Mouse (Mus musculus) CH12.LX (cell line): ENCODE measurements around the gene Sgpp2.

Experiments used
- BHLHE40 ChIP-seq: IDR thresholded peaks from 2 replicates; pipeline ENCODE4 v1.6.1; 2011; ENCODE audit warnings: mild to moderate bottlenecking, low read depth, low read length, improper control_type of control experiment
- CHD1 ChIP-seq: IDR thresholded peaks from 2 replicates; pipeline ENCODE4 v1.6.1; 2012; ENCODE audit warnings: low read depth, low read length, improper control_type of control experiment, inconsistent platforms
- CHD2 ChIP-seq: IDR thresholded peaks from 2 replicates; pipeline ENCODE4 v1.6.1; 2011; ENCODE audit warnings: low read length, improper control_type of control experiment
- CTCF ChIP-seq, 2 experiments: IDR thresholded peaks in 1 of 2; conservative IDR thresholded peaks in 1 of 2; 2 replicates each; pipeline ENCODE4 v1.5.1; 2011 to 2012; ENCODE audit warnings: low read depth in 2 of 2, low read length in 2 of 2, improper control_type of control experiment in 1 of 2, inconsistent platforms in 1 of 2, mild to moderate bottlenecking in 1 of 2, moderate library complexity in 1 of 2
- ELF1 ChIP-seq: IDR thresholded peaks from 2 replicates; pipeline ENCODE4 v1.6.1; 2014; ENCODE audit warnings: low read depth, mild to moderate bottlenecking, inconsistent platforms, low read length, improper control_type of control experiment
- EP300 ChIP-seq: IDR thresholded peaks from 2 replicates; pipeline ENCODE4 v1.6.1; 2011; ENCODE audit warnings: low read length, improper control_type of control experiment
- GABPA ChIP-seq: IDR thresholded peaks from 2 replicates; pipeline ENCODE4 v1.6.1; 2012; ENCODE audit warnings: low read depth, low read length, improper control_type of control experiment, inconsistent platforms; ENCODE audit not compliant: insufficient replicate concordance
- MAFK ChIP-seq: IDR thresholded peaks from 2 replicates; pipeline ENCODE4 v1.6.1; 2011; ENCODE audit warnings: low read length, improper control_type of control experiment; ENCODE audit not compliant: insufficient replicate concordance
- NELFE ChIP-seq: IDR thresholded peaks from 2 replicates; pipeline ENCODE4 v1.6.1; 2011; ENCODE audit warnings: low read depth, low read length, improper control_type of control experiment
- POLR2A ChIP-seq: IDR thresholded peaks from 2 replicates; pipeline ENCODE4 v1.6.1; 2011; ENCODE audit warnings: low read depth, mild to moderate bottlenecking, improper control_type of control experiment, low read length
- POLR2AphosphoS2 ChIP-seq: IDR thresholded peaks from 2 replicates; pipeline ENCODE4 v1.6.1; 2011; ENCODE audit warnings: low read depth, low read length, improper control_type of control experiment
- SMC3 ChIP-seq: IDR thresholded peaks from 2 replicates; pipeline ENCODE4 v1.6.1; 2011; ENCODE audit warnings: low read depth, low read length, improper control_type of control experiment
- USF1 ChIP-seq: IDR thresholded peaks from 2 replicates; pipeline ENCODE4 v1.6.1; 2014; ENCODE audit warnings: low read depth, mild to moderate bottlenecking, inconsistent platforms, low read length, improper control_type of control experiment
- ZC3H11A ChIP-seq: IDR thresholded peaks from 2 replicates; pipeline ENCODE4 v1.6.1; 2012; ENCODE audit warnings: low read depth, mild to moderate bottlenecking, inconsistent platforms, low read length, improper control_type of control experiment

DNA sequence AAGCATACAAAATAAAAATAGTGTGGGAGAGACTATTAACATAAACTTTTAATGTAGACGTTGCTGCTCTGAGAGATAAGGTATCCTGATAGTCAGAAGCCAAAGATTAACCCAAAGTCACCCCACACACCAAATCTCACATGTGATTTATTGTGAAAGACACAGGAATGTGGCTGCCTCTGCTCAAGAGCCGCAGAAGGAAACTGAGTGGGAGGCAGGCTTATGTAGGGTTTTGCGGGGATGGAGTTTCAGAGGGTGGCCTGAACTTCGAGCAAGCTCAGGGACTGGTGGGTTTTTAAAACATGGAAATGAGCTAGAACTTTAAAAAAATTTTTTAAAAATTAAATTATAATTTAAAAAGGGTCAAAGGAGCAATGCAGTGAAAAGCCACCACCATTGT is 3.8 kb downstream of the Sgpp2 start:
- no peak for TF ChIP-seq EP300
- no peak for TF ChIP-seq CHD2
- TF ChIP-seq POLR2A, result no peak
- TF ChIP-seq POLR2AphosphoS2, result no peak
- no peak for TF ChIP-seq CTCF (conservative IDR thresholded peaks at IDR 0.05 in 1 of 2, IDR thresholded peaks at IDR 0.05 in 1 of 2; ENCODE audit: low read depth in 2 of 2, low read length in 2 of 2)
- no peak for TF ChIP-seq CHD1
- TF ChIP-seq ELF1, result no peak
- no peak for TF ChIP-seq NELFE
- no peak for TF ChIP-seq MAFK
- TF ChIP-seq ZC3H11A, result no peak
- TF ChIP-seq BHLHE40, result no peak
- no peak for TF ChIP-seq USF1
- TF ChIP-seq GABPA, result no peak
- TF ChIP-seq SMC3, result no peak
